Mouse (Mus musculus): ENCODE measurements at regions not wholly inside any gene's neighbourhood (a gene's known extent, or its start where the extent isn't known, plus 50 kb on each side); places are given as distances from the start of the nearest gene placed in this dataset.

- DNase-seq (ENCODE audit: low spot score in 2 of 2) = peak; percentile 2 to 4
Observed at GRCm38 (mm10) chr11:13337319-13337878, 872.6 kb upstream of the Cobl start.

GRCm38 (mm10) chr11:13296489-13296888 lies 831.7 kb upstream of the Cobl start:
- DNase-seq (ENCODE audit: low spot score in 2 of 2) = no peak
